Comparison of ENCODE assay signal across 1 mouse cellular context in genomic region chr5:138171695-138172491, GRCm38 (mm10).
TF ChIP-seq lines count a peak whose summit lies in the region.

Gene Ap4m1, plus strand, starts transcription at chr5:138172002.
Gene Mcm7, minus strand, starts transcription at chr5:138172422.

TF ChIP-seq in CH12.LX, 34 proteins besides CTCF, POLR2A, EP300 and RAD21 (continued from another document):
- peak; percentile 64 for TF ChIP-seq HCFC1 (IDR thresholded peaks at IDR 0.05; ENCODE audit: low read depth, low read length)
- TF ChIP-seq NELFE (IDR thresholded peaks at IDR 0.05; ENCODE audit: low read depth, low read length), result peak; percentile 69
- peak; percentile 72 for TF ChIP-seq TCF12 (IDR thresholded peaks at IDR 0.05; ENCODE audit: low read depth, low read length)
- peak; percentile 79 for TF ChIP-seq KAT2A (IDR thresholded peaks at IDR 0.05; ENCODE audit: insufficient replicate concordance, low read length)
- peak; percentile 94 for TF ChIP-seq CHD2 (IDR thresholded peaks at IDR 0.05; ENCODE audit: low read length)
- no peak for TF ChIP-seq ZKSCAN1 (IDR thresholded peaks at IDR 0.05; ENCODE audit: borderline replicate concordance, low read depth, low read length)
- TF ChIP-seq CHD1 (IDR thresholded peaks at IDR 0.05; ENCODE audit: low read depth, low read length), result no peak
- no peak for TF ChIP-seq GABPA (IDR thresholded peaks at IDR 0.05; ENCODE audit: insufficient replicate concordance, low read depth, low read length)
- TF ChIP-seq MAX (IDR thresholded peaks at IDR 0.05; ENCODE audit: low read length), result peak; percentile 86
- peak; percentile 92 for TF ChIP-seq USF1 (IDR thresholded peaks at IDR 0.05; ENCODE audit: low read depth, low read length)
- TF ChIP-seq ETS1 (conservative IDR thresholded peaks at IDR 0.05; ENCODE audit: low read depth, low read length), result no peak
- TF ChIP-seq PAX5 (IDR thresholded peaks at IDR 0.05; ENCODE audit: low read length), result no peak
- peak; percentile 45; the same call in 1 of the 2 replicates for TF ChIP-seq ELF1 (IDR thresholded peaks at IDR 0.05; ENCODE audit: low read depth, low read length)
- TF ChIP-seq MEF2A (IDR thresholded peaks at IDR 0.05; ENCODE audit: borderline replicate concordance, low read depth, low read length), result no peak
- no peak for TF ChIP-seq JUN (IDR thresholded peaks at IDR 0.05; ENCODE audit: insufficient read depth, low read depth, low read length)
- TF ChIP-seq SMC3 (IDR thresholded peaks at IDR 0.05; ENCODE audit: low read depth, low read length), result no peak
- no peak for TF ChIP-seq MAZ (IDR thresholded peaks at IDR 0.05; ENCODE audit: low read depth, low read length)
- no peak for TF ChIP-seq ZC3H11A (IDR thresholded peaks at IDR 0.05; ENCODE audit: low read depth, low read length)
